Mouse (Mus musculus) hindbrain, embryonic 10.5 days (tissue): ENCODE measurements around the gene Dtx1. TPM values are rescaled to one million over a fixed set of nuclear protein-coding genes. Genes with fewer than 3 reads are reported as not detected.

ENCODE experiments used
- DNase-seq: peaks from one replicate; pipeline ENCODE4 v3.0.0-alpha.2; 2017; ENCODE audit warnings: low spot score
- H3K27ac ChIP-seq: fragments of 300-500 bp; sonication (generic); 2 replicates; pipeline ENCODE4 v1.5.1; 2016; ENCODE audit warnings: mild to moderate bottlenecking, moderate library complexity
- H3K27me3 ChIP-seq: fragments of 300-500 bp; sonication (generic); 2 replicates; pipeline ENCODE4 v1.6.1; 2016; ENCODE audit warnings: mild to moderate bottlenecking; ENCODE audit not compliant: poor library complexity, insufficient read depth, severe bottlenecking
- H3K36me3 ChIP-seq: fragments of 300-500 bp; sonication (generic); 2 replicates; pipeline ENCODE4 v1.6.1; 2016; ENCODE audit warnings: mild to moderate bottlenecking, moderate library complexity
- H3K4me1 ChIP-seq: fragments of 300-500 bp; sonication (generic); replicated peaks from 2 replicates; pipeline ENCODE4 v1.6.1; 2016; ENCODE audit warnings: mild to moderate bottlenecking
- H3K4me3 ChIP-seq: fragments of 300-500 bp; sonication (generic); 2 replicates; pipeline ENCODE4 v1.5.1; 2016; ENCODE audit warnings: mild to moderate bottlenecking, moderate library complexity
- H3K9me3 ChIP-seq: fragments of 300-500 bp; sonication (generic); 2 replicates; pipeline ENCODE4 v1.6.1; 2016; ENCODE audit warnings: mild to moderate bottlenecking, moderate library complexity
- WGBS: fragments of 180-500 bp; shearing (Covaris S2); methylation state at CpG from one replicate; pipeline ENCODE4 v1.1.7; 2016; 5-methylcytosine and 5-hydroxymethylcytosine counted together
- polyA plus RNA-seq: library from polyadenylated mRNA; unstranded; fragments of >200 nt; fragmentation: Nextera tagmentation; extraction: Ambion mirVana; gene quantifications from 2 replicates; pipeline ENCODE4 v1.2.1, GENCODE M21; 2016

Gene Dtx1
- polyA plus RNA-seq, 1 experiment from 2014 or later, result 5.8 TPM

DNA sequence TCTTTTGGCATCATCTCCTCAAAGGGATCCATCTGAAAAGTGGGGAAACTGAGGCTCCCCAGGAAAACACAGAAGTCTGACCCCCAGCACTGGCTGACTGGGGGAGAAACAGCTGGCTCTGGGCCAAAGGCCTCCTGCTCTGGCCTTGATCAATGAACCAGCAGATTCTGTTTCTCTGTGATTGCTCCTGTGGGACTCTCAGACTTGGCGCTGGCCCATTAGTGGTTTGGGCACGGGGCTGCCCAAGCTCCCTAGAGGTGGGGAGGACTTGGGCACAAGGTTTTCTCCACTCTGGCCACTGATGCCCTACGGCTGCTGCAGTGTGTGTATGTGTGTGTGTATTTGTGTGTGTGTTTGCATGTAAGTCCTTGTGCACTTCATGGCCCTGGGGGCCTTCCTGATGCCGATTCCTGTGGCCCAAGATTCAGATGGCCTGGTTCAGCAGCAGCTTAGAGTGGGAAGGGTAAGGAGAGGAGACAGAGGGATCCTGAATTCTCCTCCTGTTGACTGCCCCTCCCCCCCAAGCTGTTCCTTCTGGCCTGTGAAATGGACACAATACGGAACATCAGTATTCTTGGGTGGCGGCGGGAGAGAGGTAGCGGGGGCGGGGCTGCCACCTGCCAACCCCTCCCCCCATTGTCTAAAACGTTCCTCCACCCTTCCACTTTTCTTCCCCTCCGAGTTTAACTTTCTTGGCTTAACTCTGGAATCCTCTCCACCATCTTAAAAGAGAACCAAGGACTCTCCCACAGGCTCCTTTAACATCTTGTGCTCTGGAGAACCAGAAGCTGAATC is 10.5 kb downstream of the Dtx1 start:
- peaks cover 96% of the 10 kb centered on the region for H3K27me3 ChIP-seq
- no peak overlapping the region for H3K4me3 ChIP-seq
- no peak for DNase-seq
- no peak overlapping the region for H3K27ac ChIP-seq
- H3K36me3 ChIP-seq, result no peaks in the 10 kb centered on the region
- peaks cover 46% of the 10 kb centered on the region for H3K4me1 ChIP-seq
- 62% methylated on average over 11 of the region's 11 CpGs for WGBS
- no peaks in the 10 kb centered on the region for H3K9me3 ChIP-seq

DNA sequence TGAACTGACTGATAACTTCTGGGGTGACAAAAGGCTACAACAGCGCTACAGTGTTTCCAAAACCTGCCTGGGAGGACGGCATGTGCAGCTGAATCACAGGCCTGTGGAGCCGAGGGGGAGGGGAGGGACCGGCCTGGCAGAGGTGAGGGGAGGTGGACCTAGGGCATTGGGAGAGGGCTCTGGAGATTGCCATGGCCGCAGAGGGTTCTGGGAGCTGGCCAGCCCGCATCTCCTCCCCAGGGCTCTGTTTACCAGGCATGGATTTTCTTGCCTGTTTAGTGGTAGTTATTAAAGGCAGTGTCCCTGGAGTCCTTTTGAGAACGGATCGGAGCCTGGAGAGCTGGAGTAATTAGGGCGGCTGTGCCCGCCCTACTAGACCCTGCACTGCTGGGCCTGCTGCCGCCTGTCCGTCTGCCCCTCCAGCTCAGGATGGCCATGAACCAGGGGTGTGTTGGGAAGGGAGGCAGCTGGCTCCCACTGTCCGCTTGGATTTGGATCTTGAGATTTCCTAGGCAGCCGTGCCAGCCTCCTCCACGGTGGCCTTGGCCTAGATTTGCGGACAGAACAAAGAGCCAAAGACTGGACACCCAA is 12.8 kb downstream of the Dtx1 start:
- 0 out of 2 replicates have a peak overlapping the region, but pooled peaks have one; percentile 12 for H3K27ac ChIP-seq
- H3K4me3 ChIP-seq, result no peak overlapping the region
- H3K9me3 ChIP-seq, result no peaks in the 10 kb centered on the region
- H3K36me3 ChIP-seq, result no peaks in the 10 kb centered on the region
- 53% methylated on average over 16 of the region's 16 CpGs for WGBS
- H3K27me3 ChIP-seq, result peaks cover 97% of the 10 kb centered on the region
- no peak for DNase-seq
- H3K4me1 ChIP-seq, result peaks cover 38% of the 10 kb centered on the region

DNA sequence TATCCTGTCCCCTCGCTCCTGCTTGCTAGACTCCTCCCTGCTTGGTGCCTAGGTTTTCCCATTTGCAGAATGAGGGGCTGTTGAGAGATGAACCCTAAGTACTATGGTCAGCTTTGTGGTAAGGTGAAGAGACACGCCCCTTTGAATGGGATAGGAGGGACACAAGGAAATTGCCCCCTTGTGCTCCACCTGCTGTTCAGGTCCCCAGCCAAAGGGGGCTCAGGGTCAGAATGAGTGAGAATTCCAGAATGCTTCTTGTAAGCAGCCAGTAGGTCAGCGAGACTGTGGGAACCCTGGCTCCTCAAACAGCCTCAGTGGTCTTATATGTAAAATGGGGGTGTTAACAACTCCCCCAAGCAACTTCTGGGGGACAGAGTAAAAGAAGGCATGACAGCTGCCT is 13.5 kb downstream of the Dtx1 start:
- no peak overlapping the region for H3K4me3 ChIP-seq
- 0 out of 2 replicates have a peak overlapping the region, but pooled peaks have one; percentile 12 for H3K27ac ChIP-seq
- WGBS, result 63% methylated on average over 3 of the region's 3 CpGs
- no peaks in the 10 kb centered on the region for H3K36me3 ChIP-seq
- no peak for DNase-seq
- peaks cover 97% of the 10 kb centered on the region for H3K27me3 ChIP-seq
- H3K9me3 ChIP-seq, result no peaks in the 10 kb centered on the region
- peaks cover 38% of the 10 kb centered on the region for H3K4me1 ChIP-seq

DNA sequence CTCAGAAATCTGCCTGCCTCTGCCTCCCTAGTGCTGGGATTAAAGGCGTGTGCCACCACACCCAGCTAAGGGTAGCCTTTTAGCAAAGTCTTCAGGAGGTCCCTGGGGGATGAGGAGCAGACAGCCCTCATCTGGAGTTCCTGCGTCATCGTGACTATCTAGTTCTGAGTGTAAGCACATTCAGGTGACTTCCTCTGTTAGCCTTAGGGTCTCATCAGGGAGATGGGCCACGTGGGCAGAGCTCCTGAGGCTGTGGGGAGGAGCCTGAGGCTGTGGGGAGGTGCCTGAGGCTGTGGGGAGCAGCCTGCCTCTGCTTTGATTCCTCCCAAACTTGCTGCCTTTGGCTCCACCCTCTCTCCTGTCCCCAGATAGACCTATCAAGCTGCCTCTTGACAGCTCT is 14.9 kb downstream of the Dtx1 start:
- Histone ChIP-seq H3K4me1 (peaks cover 38% of the 10 kb centered on the region), H3K36me3 (no peaks in the 10 kb centered on the region), H3K9me3 (no peaks in the 10 kb centered on the region), H3K4me3 (no peak overlapping the region), H3K27ac (no peak overlapping the region), H3K27me3 (peaks cover 99% of the 10 kb centered on the region)
- no peak for DNase-seq
- 52% methylated on average over 4 of the region's 4 CpGs for WGBS

DNA sequence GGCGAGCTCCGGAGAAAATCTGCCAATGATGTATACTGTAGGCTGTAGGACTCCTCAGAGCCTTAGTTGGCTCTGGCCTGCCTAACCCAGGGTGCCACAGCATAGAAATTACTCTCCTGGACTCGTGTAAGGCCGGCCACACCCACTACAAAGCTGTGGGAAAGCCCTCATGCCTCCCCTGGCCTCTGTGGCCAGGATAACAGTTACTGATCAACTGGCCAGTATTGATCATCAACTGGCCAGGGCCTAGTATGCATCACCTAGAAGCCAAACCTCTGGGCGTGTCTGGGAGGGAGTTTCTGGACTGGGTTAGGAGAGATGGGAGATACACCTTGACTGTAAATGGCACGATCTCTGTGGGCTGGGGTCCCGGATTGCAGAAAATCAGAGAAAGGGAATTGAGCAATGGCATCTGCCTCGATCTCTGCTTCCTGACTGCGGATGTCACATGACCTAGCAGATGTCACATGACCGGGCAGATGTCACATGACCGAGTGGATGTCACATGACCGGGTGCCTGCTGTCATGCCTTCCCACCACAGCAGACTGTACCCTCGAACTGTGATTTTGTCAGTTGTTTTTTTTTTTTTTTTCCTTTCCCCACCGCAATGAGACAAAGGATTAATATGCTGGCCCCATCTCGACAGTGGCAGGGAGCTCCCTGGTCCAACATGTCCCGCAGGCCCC is 15.5 kb downstream of the Dtx1 start:
- WGBS, result 73% methylated on average over 16 of the region's 16 CpGs
- no peaks in the 10 kb centered on the region for H3K36me3 ChIP-seq
- H3K4me1 ChIP-seq, result peaks cover 37% of the 10 kb centered on the region
- peaks cover 100% of the 10 kb centered on the region for H3K27me3 ChIP-seq
- no peak overlapping the region for H3K27ac ChIP-seq
- H3K4me3 ChIP-seq, result no peak overlapping the region
- H3K9me3 ChIP-seq, result no peaks in the 10 kb centered on the region
- DNase-seq, result peak; percentile 35

DNA sequence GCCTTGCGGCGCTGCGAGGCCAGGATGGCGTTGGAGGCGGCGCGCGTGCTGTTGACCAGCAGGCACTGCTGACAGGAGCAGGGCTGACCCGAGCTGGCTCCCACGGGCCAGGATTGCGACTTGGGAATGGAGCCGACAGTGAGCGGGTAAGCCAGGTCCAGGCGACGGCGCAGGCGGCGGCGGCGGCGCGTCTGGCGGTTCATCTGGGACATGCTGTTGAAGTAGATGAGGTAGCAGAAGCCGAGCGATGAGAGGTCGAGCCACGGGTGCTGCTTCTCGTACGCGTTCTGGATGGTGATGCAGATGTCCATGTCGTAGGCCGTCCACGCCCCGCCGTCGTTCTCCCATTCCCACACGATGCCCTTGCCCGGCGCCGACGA is 17.0 kb downstream of the Dtx1 start:
- Histone ChIP-seq H3K36me3 (no peaks in the 10 kb centered on the region), H3K4me3 (peak overlapping the region; percentile 46), H3K4me1 (peaks cover 35% of the 10 kb centered on the region), H3K9me3 (no peaks in the 10 kb centered on the region), H3K27ac (no peak overlapping the region), H3K27me3 (peaks cover 100% of the 10 kb centered on the region)
- DNase-seq, result peak; percentile 31
- 3% methylated on average over 41 of the region's 41 CpGs for WGBS

DNA sequence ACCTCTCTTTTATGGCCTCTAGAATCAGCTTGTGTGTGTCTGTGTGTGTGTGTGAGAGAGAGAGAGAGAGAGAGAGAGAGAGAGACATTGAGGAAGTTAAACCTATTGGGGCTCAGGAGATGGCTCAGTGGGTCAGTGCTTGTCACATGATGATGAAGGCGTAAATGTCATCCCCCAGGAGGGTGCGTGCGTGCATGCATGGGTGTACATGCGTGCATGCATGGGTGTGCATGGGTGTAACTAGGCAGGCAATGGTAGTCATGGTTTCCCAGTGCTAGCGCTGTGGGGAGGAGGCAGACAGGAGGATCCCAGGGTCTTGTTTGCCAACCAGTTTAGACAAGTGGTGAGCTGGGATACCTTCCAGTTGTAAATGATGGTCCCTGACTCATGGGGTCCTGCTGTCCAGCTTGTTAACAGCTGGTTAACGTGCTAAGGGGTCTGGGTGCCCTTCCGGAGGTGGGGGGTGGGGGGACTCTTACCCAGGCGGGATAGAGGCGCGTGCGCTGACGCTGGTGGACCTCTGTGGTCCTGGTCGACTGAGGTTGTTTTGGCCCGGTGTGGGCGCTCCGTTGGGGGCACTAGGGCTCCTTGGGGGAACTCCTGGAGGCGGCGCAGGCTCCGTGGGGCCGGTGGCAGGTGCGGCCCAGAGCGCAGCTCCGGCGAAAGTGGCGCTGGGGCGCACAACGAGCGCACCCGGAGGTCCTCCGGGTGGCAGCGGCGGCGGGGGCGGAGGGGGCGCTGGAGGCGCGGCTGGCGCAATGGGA is 17.6 kb downstream of the Dtx1 start:
- H3K36me3 ChIP-seq, result no peaks in the 10 kb centered on the region
- no peak overlapping the region for H3K27ac ChIP-seq
- peaks cover 33% of the 10 kb centered on the region for H3K4me1 ChIP-seq
- no peaks in the 10 kb centered on the region for H3K9me3 ChIP-seq
- WGBS, result 10% methylated on average over 38 of the region's 38 CpGs
- no peak for DNase-seq
- H3K4me3 ChIP-seq, result peak overlapping the region; percentile 46
- H3K27me3 ChIP-seq, result peaks cover 96% of the 10 kb centered on the region

DNA sequence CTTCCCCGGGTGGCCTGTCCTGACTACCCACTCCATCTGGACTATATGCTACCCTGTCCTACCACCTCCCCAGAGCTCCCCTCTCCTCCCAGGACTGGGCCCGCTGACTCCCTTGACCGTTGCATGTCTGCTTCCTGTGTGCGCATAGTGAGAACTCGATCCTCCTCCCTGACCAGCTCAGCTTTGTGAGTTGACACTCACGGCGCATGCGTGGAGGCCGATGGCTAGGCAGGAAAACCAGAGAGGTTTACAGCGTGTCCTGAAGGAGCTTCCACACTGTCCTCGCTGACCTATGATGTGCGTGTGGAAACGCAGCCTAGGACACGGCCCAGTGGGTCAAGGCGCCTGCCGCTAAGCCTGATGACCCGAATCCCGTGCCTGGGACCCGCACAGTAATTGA is 19.7 kb downstream of the Dtx1 start:
- no peak overlapping the region for H3K4me3 ChIP-seq
- no peak for DNase-seq
- peaks cover 75% of the 10 kb centered on the region for H3K27me3 ChIP-seq
- no peak overlapping the region for H3K27ac ChIP-seq
- 79% methylated on average over 19 of the region's 19 CpGs for WGBS
- H3K9me3 ChIP-seq, result no peaks in the 10 kb centered on the region
- no peaks in the 10 kb centered on the region for H3K36me3 ChIP-seq
- H3K4me1 ChIP-seq, result peaks cover 17% of the 10 kb centered on the region

DNA sequence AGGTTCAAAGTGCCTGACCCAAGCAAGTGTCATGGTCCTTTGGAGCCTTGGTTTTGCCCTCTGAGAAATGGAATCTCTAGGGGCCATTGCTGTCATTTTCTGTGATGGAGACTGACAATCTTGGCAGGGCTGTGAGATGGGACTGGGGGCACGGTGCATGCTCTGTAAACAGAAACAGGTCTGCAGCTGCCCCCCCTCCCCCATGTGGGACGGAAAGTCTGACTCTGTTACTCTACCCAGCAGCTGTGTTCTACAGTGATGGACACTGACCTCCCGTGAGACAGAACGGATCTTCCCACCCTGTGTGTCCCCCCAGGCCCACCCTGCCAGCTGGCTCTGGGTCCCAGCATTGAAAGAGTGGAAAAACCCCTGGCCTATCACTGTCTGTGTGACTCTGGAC is 21.3 kb downstream of the Dtx1 start:
- no peaks in the 10 kb centered on the region for H3K9me3 ChIP-seq
- H3K4me3 ChIP-seq, result no peak overlapping the region
- H3K36me3 ChIP-seq, result no peaks in the 10 kb centered on the region
- whole genome bisulfite sequencing, result 77% methylated on average over 4 of the region's 4 CpGs
- peaks cover 17% of the 10 kb centered on the region for H3K4me1 ChIP-seq
- H3K27ac ChIP-seq, result no peak overlapping the region
- peaks cover 72% of the 10 kb centered on the region for H3K27me3 ChIP-seq
- DNase-seq, result no peak

DNA sequence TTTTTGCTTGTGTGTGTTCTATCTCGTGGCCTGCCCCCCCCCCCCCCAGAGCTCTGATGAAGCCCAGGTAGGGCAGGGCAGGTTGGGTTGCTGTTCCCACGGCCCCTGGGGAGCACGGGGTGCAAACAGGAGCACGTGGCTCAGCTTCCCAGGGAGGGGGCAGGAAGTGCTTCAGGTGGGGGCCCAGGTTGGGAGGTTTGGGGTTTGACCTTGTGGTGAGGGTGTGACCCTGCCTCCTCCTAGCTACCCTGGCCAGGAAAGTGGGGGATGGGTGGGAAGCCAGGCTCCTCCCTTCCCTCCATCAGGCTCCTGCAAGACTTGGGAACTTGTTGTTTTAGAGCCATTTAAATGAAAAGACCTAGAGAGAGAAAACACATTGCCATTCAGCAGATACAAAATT is 23.3 kb downstream of the Dtx1 start:
- 43% methylated on average over 4 of the region's 4 CpGs for WGBS
- H3K36me3 ChIP-seq, result no peaks in the 10 kb centered on the region
- H3K4me1 ChIP-seq, result peaks cover 6% of the 10 kb centered on the region; the same call in 1 of the 2 replicates
- H3K27ac ChIP-seq, result no peak overlapping the region
- peaks cover 72% of the 10 kb centered on the region for H3K27me3 ChIP-seq
- no peak for DNase-seq
- no peak overlapping the region for H3K4me3 ChIP-seq
- H3K9me3 ChIP-seq, result no peaks in the 10 kb centered on the region

DNA sequence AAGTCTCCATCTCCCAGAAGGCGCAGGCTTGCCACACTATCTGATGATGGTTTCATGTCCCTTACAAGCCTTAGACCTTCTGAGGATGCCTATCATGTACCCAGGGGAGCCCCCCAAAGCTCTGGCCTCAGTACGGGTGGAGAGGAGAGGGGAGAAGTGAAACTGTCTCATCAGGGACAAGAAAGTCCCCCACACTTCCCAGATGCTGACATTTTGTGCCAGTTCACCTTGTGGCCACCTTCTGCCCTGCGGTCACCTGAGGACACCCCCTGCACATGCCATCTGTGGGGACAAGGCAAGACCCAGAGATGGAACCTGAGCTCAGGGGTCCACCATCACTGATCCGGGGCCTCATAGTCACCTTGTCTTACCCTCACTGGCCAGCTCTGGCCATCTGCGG is 23.8 kb downstream of the Dtx1 start:
- no peak overlapping the region for H3K4me3 ChIP-seq
- H3K27ac ChIP-seq, result no peak overlapping the region
- no peak for DNase-seq
- 93% methylated on average over 5 of the region's 5 CpGs for WGBS
- H3K4me1 ChIP-seq, result peaks cover 11% of the 10 kb centered on the region; the same call in 1 of the 2 replicates
- no peaks in the 10 kb centered on the region for H3K9me3 ChIP-seq
- peaks cover 72% of the 10 kb centered on the region for H3K27me3 ChIP-seq
- H3K36me3 ChIP-seq, result no peaks in the 10 kb centered on the region

DNA sequence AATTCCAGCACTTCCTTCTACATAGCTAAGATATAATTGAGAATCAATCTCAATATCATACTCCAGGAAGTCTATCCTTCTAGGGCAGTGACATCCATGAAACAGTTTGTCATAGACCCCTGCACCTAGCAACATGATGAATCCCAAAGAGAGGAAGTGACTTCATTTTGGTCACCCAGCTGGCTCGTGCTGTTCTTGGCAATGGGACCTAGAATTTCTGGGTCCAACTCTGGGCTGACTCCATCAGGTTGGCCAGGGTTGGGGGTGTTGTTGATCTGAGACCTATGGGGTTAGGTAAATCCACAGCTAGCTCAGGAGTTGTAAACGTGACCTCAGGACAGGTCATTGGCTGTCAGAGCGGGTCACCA is 24.3 kb downstream of the Dtx1 start:
- no peak for DNase-seq
- Histone ChIP-seq H3K27ac (no peak overlapping the region), H3K27me3 (peaks cover 72% of the 10 kb centered on the region), H3K4me3 (no peak overlapping the region), H3K4me1 (peaks cover 16% of the 10 kb centered on the region), H3K36me3 (no peaks in the 10 kb centered on the region), H3K9me3 (no peaks in the 10 kb centered on the region)
- 91% methylated on average over 3 of the region's 3 CpGs for WGBS
